In the genomic region with DNA sequence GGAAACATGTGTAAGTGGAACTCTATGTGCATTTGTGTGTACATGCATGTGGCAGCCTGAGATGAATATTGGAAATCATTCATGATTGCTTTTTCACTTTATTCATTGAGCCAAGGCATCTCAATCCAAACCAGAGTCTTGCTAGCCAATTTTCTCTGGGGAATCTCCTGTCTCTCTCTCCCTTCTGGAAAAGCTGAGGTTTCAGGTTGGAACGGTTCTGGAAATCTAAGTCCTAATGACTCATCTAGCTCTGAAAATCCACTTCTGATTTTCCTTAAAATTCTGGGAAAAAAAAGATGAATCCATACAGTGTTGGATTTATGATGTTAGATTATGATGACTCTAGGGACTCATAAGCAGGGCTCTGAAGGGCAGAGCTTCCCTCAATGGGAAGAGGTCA, we compare ENCODE assay signal across 18 mouse cellular contexts.
DNase-seq lines count a peak whose midpoint lies in the region; ATAC-seq and TF ChIP-seq lines count a peak whose summit lies in the region.
"Had no signal": no experiment of that assay in that cellular context is flagged by ENCODE, and none has a peak within 500 bp of the region (broad histone marks: within the 10 kb centered on the region; RNA-seq: fewer than 3 reads in every experiment).

No protein-coding gene starts in this region.

- no peak overlapping the region for H3K9ac ChIP-seq in forebrain, postnatal 0 days
- no peak overlapping the region for H3K9ac ChIP-seq in forebrain, embryonic 12.5 days
- H3K9ac ChIP-seq in hindbrain, embryonic 13.5 days: no peak overlapping the region
- H3K9ac ChIP-seq: heart, embryonic 13.5 days; hindbrain, embryonic 14.5 days; intestine, embryonic 15.5 days had no signal

- no peak for TF ChIP-seq CTCF in forebrain, postnatal 0 days (IDR thresholded peaks at IDR 0.05; ENCODE audit: low read depth)
- no peak for TF ChIP-seq CTCF in brain, embryonic 14.5 days (IDR thresholded peaks at IDR 0.05; ENCODE audit: borderline replicate concordance, extremely low read depth, insufficient read depth, insufficient read length)

- peak; percentile 2 for DNase-seq in forebrain, postnatal 0 days
- DNase-seq in heart, adult 18-20 months: peak; percentile 5 to 9
- no peak for DNase-seq in heart, embryonic 10.5 days (ENCODE audit: low spot score)
- peak; percentile 7 for DNase-seq in brain, embryonic 14.5 days (ENCODE audit: low read depth)
- no peak for DNase-seq in kidney, postnatal 25 days
- DNase-seq: adrenal gland, adult 8-10 months; adrenal gland, postnatal 36 days; cerebellum, adult 11-12 months; cerebellum, adult 9-10 months; kidney, adult 18-20 months had no signal

- WGBS in forebrain, postnatal 0 days: 70% methylated on average over 1 of the region's 1 CpGs
- WGBS in forebrain, embryonic 12.5 days: 92% methylated on average over 1 of the region's 1 CpGs
- WGBS in heart, embryonic 10.5 days: 91% methylated on average over 1 of the region's 1 CpGs
- WGBS in hindbrain, embryonic 13.5 days: 81% methylated on average over 1 of the region's 1 CpGs

- H3K9me3 ChIP-seq in forebrain, postnatal 0 days (ENCODE audit: low read length): no peaks in the 10 kb centered on the region
- no peaks in the 10 kb centered on the region for H3K9me3 ChIP-seq in forebrain, embryonic 12.5 days
- H3K9me3 ChIP-seq in heart, embryonic 10.5 days: no peaks in the 10 kb centered on the region
- no peaks in the 10 kb centered on the region for H3K9me3 ChIP-seq in hindbrain, embryonic 13.5 days
- H3K9me3 ChIP-seq: embryonic facial prominence, embryonic 10.5 days; heart, embryonic 13.5 days; intestine, embryonic 15.5 days had no signal

- no peak overlapping the region for H3K4me2 ChIP-seq in forebrain, postnatal 0 days (ENCODE audit: low read depth)
- H3K4me2 ChIP-seq in forebrain, embryonic 12.5 days: no peak overlapping the region
- no peak overlapping the region for H3K4me2 ChIP-seq in hindbrain, embryonic 13.5 days
- H3K4me2 ChIP-seq: heart, embryonic 13.5 days; hindbrain, embryonic 14.5 days; intestine, embryonic 15.5 days had no signal

- H3K4me3 ChIP-seq in forebrain, postnatal 0 days (ENCODE audit: low read depth, low read length): no peak overlapping the region
- H3K4me3 ChIP-seq in forebrain, embryonic 12.5 days (replicated peaks): no peak overlapping the region
- H3K4me3 ChIP-seq in heart, embryonic 10.5 days: no peak overlapping the region
- H3K4me3 ChIP-seq in hindbrain, embryonic 13.5 days: no peak overlapping the region
- H3K4me3 ChIP-seq: embryonic facial prominence, embryonic 10.5 days; gastrocnemius, adult 2 months; heart, adult 2 months; heart, embryonic 13.5 days; intestine, embryonic 15.5 days had no signal

- no peaks in the 10 kb centered on the region for H3K36me3 ChIP-seq in forebrain, postnatal 0 days (ENCODE audit: insufficient read depth)
- no peaks in the 10 kb centered on the region for H3K36me3 ChIP-seq in forebrain, embryonic 12.5 days (replicated peaks)
- H3K36me3 ChIP-seq in heart, embryonic 10.5 days: no peaks in the 10 kb centered on the region
- 0 out of 2 replicates have a peak, but pooled peaks cover 2% of the 10 kb centered on the region for H3K36me3 ChIP-seq in hindbrain, embryonic 13.5 days
- H3K36me3 ChIP-seq: embryonic facial prominence, embryonic 10.5 days; heart, embryonic 13.5 days; intestine, embryonic 15.5 days had no signal

- no peaks in the 10 kb centered on the region for H3K27me3 ChIP-seq in forebrain, postnatal 0 days (ENCODE audit: insufficient read depth, low read length)
- H3K27me3 ChIP-seq in forebrain, embryonic 12.5 days: no peaks in the 10 kb centered on the region
- no peaks in the 10 kb centered on the region for H3K27me3 ChIP-seq in heart, embryonic 10.5 days (ENCODE audit: insufficient read depth, poor library complexity, severe bottlenecking)
- H3K27me3 ChIP-seq in hindbrain, embryonic 13.5 days: no peaks in the 10 kb centered on the region
- H3K27me3 ChIP-seq: heart, embryonic 13.5 days; intestine, embryonic 15.5 days had no signal

- no peaks in the 10 kb centered on the region for H3K4me1 ChIP-seq in forebrain, postnatal 0 days (ENCODE audit: insufficient read depth)
- H3K4me1 ChIP-seq in forebrain, embryonic 12.5 days: no peaks in the 10 kb centered on the region
- no peaks in the 10 kb centered on the region for H3K4me1 ChIP-seq in heart, embryonic 10.5 days
- no peaks in the 10 kb centered on the region for H3K4me1 ChIP-seq in hindbrain, embryonic 13.5 days (replicated peaks)
- H3K4me1 ChIP-seq: embryonic facial prominence, embryonic 10.5 days; heart, embryonic 13.5 days; intestine, embryonic 15.5 days had no signal

- no peak overlapping the region for H3K27ac ChIP-seq in forebrain, postnatal 0 days (ENCODE audit: low read depth, low read length)
- no peak overlapping the region for H3K27ac ChIP-seq in forebrain, embryonic 12.5 days
- H3K27ac ChIP-seq in heart, embryonic 10.5 days: no peak overlapping the region
- no peak overlapping the region for H3K27ac ChIP-seq in hindbrain, embryonic 13.5 days
- H3K27ac ChIP-seq: embryonic facial prominence, embryonic 10.5 days; gastrocnemius, adult 2 months; heart, adult 2 months; heart, embryonic 13.5 days; hindbrain, embryonic 14.5 days; intestine, embryonic 15.5 days had no signal

- no peak for TF ChIP-seq POLR2A in brain, embryonic 14.5 days (IDR thresholded peaks at IDR 0.05; ENCODE audit: borderline replicate concordance, extremely low read depth, insufficient read depth, insufficient read length, poor library complexity, severe bottlenecking)

- ATAC-seq in forebrain, postnatal 0 days: no peak
- no peak for ATAC-seq in forebrain, embryonic 12.5 days (ENCODE audit: low FRiP score)
- ATAC-seq in hindbrain, embryonic 13.5 days (ENCODE audit: low FRiP score): no peak
- ATAC-seq: intestine, embryonic 15.5 days had no signal

Comparison
In these comparisons a context has a peak if more than half of its experiments do, and no peak if none do; other contexts are left out.
1. DNase-seq: peak in forebrain, postnatal 0 days (single experiment), heart, adult 18-20 months (2 of 2) and brain, embryonic 14.5 days (single experiment); none in heart, embryonic 10.5 days (single experiment) and kidney, postnatal 25 days (0 of 2).